Mouse (Mus musculus) large intestine, adult 2 months (tissue): Measurements from ENCODE around the gene Hyal3. TPM values are rescaled to one million over a fixed set of nuclear protein-coding genes. Genes with fewer than 3 reads are reported as not detected.
"Not testable (repeated sequence)": the region's sequence is repeated elsewhere in the genome, so short reads cannot be mapped to it uniquely, and the experiment has no call there.

Source experiments
- DNase-seq: peaks from one replicate; pipeline ENCODE4 v3.0.0-alpha.2; 2012; ENCODE audit warnings: low read depth, low spot score
- WGBS: fragments of 180-500 bp; shearing (Covaris S2); methylation state at CpG from one replicate; pipeline ENCODE4 v1.1.7; 2018; 5-methylcytosine and 5-hydroxymethylcytosine counted together
- polyA plus RNA-seq: library from polyadenylated mRNA; depleted of rRNA; stranded (reverse); fragments of >200 nt; gene quantifications from 2 replicates; pipeline ENCODE4 v1.2.3, GENCODE M21; 2012

The Hyal3 gene
- polyA plus RNA-seq, 1 experiment = 0.57 TPM

- WGBS = under 1% methylated on average over 23 of the region's 23 CpGs
- no peak for DNase-seq
Observed at GRCm38 (mm10) chr9:107569270-107569669, 11.3 kb upstream of the Hyal3 start.

- DNase-seq = no peak
- WGBS = 27% methylated on average over 13 of the region's 13 CpGs
Observed at GRCm38 (mm10) chr9:107570016-107570415, 10.6 kb upstream of the Hyal3 start.

DNA sequence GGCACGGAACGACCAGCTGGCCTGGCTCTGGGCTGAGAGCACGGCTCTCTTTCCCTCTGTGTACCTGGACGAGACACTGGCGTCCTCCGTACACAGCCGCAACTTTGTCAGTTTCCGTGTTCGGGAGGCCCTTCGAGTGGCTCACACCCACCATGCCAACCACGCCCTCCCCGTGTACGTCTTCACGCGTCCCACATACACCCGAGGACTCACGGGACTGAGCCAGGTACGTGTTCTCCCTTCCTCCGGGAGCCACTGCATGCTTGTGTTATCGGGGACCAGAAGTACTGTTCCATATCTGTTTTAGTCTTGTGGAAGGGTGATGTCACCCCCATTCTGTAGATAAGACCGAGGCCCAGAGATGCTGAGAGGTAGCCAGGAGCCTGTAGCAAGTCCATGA lies 9.8 kb upstream of the Hyal3 start:
- WGBS = 40% methylated on average over 21 of the region's 21 CpGs
- DNase-seq = no peak

- WGBS = 66% methylated on average over 22 of the region's 22 CpGs
- no peak for DNase-seq
Observed at GRCm38 (mm10) chr9:107571534-107572326, 8.9 kb upstream of the Hyal3 start.

DNA sequence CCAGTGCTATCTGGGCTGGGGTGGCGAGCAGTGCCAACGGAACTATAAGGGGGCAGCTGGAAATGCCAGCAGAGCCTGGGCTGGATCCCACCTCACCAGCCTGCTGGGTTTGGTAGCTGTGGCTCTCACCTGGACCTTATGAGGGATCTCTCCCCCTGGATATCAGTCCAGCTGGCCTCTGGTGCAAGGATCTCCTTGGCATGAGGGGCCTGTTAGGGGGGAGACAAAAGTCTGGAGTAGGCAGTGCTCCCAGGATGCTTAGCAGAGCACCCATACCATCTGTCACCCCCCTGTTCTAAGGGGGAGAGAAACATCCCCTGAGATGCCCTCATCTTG lies 8.3 kb upstream of the Hyal3 start:
- DNase-seq = no peak
- 98% methylated on average over 2 of the region's 2 CpGs for WGBS

DNA sequence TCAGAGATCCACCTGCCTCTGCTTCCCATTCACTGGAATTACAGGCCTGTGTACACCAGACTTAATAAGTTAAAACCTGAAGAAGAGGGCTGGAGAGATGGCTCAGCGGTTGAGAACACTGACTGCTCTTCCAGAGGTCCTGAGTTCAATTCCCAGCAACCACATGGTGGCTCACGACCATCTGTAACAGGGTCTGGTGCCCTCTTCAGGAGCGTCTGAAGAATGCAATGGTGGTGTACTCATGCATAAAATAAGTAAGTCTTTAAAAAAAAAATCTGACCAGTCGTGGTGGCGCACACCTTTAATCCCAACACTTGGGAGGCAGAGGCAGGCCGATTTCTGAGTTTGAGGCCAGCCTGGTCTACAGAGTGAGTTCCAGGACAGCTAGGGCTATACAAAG lies 6.8 kb upstream of the Hyal3 start:
- DNase-seq = not testable (repeated sequence)
- WGBS = 85% methylated on average over 6 of the region's 6 CpGs

- DNase-seq = peak; percentile 78
Observed at GRCm38 (mm10) chr9:107575579-107576356, 4.8 kb upstream of the Hyal3 start.

GRCm38 (mm10) chr9:107576357-107577107 lies 4.1 kb upstream of the Hyal3 start, which contains the start of gene Hyal1:
Gene Hyal1 (plus strand): TSS chr9:107576927.
- no peak for DNase-seq
- 9% methylated on average over 16 of the region's 16 CpGs for WGBS

More at GRCm38 (mm10) chr9:107575579-107576356, 4.8 kb upstream of the Hyal3 start:
- 27% methylated on average over 14 of the region's 14 CpGs for WGBS

- DNase-seq = no peak
- WGBS = 91% methylated on average over 10 of the region's 10 CpGs
Observed at GRCm38 (mm10) chr9:107577871-107578270, 2.7 kb upstream of the Hyal3 start.

GRCm38 (mm10) chr9:107578587-107578986 lies 2.0 kb upstream of the Hyal3 start, which contains the start of gene Naa80:
Gene Naa80 (plus strand): TSS chr9:107578887.
- WGBS = 63% methylated on average over 3 of the region's 3 CpGs
- DNase-seq = no peak

- 92% methylated on average over 14 of the region's 14 CpGs for WGBS
- DNase-seq = no peak
Observed at GRCm38 (mm10) chr9:107579023-107579900, 1.4 kb upstream of the Hyal3 start.

- no peak for DNase-seq
- WGBS = 45% methylated on average over 4 of the region's 4 CpGs
Observed at GRCm38 (mm10) chr9:107581584-107581983, 966 bp downstream of the Hyal3 start.

- no peak for DNase-seq
- WGBS = 78% methylated on average over 7 of the region's 7 CpGs
Observed at GRCm38 (mm10) chr9:107582509-107583062, 2.0 kb downstream of the Hyal3 start.

DNA sequence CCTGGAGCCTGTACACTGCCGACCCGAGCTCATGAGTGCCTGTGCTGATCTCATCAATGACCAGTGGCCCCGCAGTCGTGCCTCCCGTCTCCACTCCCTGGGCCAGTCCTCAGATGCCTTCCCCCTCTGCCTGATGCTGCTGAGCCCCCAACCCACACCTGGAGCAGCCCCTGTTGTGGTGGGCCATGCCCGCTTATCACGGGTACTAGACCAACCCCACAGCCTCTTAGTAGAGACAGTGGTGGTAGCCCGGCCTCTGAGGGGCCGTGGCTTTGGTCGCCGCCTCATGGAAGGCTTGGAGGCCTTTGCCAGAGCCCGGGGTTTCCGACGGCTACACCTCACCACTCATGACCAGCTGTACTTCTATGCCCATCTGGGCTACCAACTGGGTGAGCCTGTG lies 2.6 kb downstream of the Hyal3 start:
- no peak for DNase-seq
- WGBS = 91% methylated on average over 14 of the region's 14 CpGs

DNA sequence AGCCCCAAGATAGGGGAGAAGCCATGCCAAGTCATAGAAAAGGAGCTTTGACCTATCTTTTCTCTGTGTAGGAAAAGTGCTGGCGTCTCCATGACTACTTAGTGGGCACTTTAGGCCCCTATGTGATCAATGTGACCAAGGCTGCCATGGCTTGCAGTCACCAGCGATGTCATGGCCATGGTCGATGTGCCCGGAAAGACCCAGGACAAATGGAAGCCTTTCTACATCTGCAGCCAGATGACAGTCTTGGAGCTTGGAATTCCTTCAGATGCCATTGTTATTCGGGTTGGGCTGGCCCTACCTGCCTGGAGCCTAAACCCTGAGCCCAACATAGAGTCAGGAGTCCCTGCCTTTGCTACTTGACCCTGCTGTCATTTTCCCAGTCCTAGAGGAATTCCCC lies 5.9 kb downstream of the Hyal3 start:
- DNase-seq = no peak
- 86% methylated on average over 5 of the region's 5 CpGs for WGBS

DNA sequence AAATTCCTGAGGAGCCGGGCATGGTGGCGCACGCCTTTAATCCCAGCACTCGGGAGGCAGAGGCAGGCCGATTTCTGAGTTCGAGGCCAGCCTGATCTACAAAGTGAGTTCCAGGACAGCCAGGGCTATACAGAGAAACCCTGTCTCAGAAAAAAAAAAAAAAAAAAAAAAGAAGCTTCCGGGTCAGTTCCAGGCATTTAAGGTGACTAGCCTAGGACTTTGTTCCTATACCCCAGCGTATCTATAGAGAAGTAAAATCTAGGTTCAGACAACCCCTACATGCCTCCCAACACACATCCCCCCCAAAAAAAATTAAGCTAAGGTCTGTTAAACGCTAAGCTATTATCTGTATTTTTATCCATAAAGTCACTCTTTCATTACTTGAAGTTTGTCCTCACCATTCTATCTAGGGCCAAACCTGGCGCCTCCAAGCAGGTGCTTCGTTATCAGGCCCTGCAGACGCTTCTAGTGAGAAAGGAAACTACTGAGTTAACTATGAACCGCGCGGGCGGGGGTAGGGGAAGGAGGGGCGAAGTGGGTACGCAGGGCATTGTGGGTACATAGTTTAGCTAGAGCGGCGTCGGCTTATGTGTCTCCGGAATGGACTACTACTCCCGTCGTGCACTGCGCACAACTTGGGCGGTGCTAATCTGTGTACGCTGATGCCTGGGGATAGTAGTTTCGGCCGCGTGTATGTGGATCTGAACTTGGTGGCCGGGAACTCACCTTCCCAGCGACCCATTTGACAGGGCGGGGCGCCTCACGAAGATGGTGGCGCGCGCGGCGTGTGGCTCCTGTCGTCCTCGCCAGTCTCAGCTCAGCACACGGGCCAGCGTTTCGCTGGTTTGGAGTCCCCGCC lies 6.6 kb downstream of the Hyal3 start, which contains the start of gene Ifrd2:
TSS of gene Ifrd2 (plus strand) at position 669 of the 859 bp plus-strand sequence.
- WGBS = 8% methylated on average over 46 of the region's 46 CpGs

DNA sequence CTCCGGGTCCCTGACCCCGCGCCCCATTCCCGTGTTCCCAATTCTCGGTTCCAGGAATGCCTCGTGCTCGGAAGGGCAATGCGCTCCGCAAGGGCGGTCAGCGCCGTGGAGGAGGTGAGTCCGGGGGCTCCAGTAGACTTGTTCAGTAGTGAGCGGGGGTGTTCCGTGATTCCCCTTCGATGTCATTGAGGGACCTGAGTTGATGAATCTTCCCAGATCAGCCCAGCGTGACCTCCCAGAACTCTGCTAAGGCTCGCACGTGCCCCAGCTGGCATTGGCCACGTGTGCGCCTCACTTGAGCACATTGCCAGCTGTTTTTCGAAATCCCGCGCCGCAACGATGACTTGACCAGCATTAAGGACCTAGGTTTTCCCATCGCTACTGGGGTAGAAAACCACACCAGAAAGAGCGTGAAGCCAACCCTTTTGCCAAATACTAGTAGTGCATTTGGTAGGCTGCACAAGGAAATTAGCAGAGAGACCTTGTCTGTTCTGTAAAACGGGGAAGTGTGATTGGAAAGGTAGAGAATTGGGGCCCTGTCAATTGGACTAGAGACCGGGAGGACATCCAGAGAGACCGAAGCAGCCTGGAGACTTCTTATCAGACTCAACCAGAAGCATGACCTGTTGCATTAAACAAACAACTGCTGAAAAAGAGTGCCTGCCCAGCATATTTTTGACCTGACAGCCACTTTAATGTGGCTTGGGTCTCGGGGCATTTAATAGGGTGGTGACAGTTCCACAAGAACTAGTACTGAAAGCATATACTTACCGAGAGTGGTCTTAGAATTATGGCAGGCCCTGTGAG lies 7.4 kb downstream of the Hyal3 start:
- no peak for DNase-seq
- 1% methylated on average over 33 of the region's 33 CpGs for WGBS

More for the DNA sequence above, 6.6 kb downstream of the Hyal3 start, which contains the start of gene Ifrd2:
- DNase-seq = peak; percentile 98
